In genomic region chr19:3577265-3577910, GRCm38 (mm10) we compare ENCODE assay signal across 12 mouse cellular contexts. TPM values are rescaled to one million over a fixed set of nuclear protein-coding genes. Genes with fewer than 3 reads are reported as not detected.
DNase-seq lines count a peak whose midpoint lies in the region; ATAC-seq and TF ChIP-seq lines count a peak whose summit lies in the region.
"Had no signal": no experiment of that assay in that cellular context is flagged by ENCODE, and none has a peak within 500 bp of the region (broad histone marks: within the 10 kb centered on the region; RNA-seq: fewer than 3 reads in every experiment).

No protein-coding gene starts in this region.

- 63% methylated on average over 4 of the region's 4 CpGs for WGBS in liver, embryonic 11.5 days
- whole genome bisulfite sequencing in liver, postnatal 0 days (ENCODE audit: insufficient replicate concordance) = 63% methylated on average over 4 of the region's 4 CpGs
- 60% methylated on average over 4 of the region's 4 CpGs for WGBS in intestine, embryonic 16.5 days

- H3K27me3 ChIP-seq in liver, embryonic 11.5 days (replicated peaks; ENCODE audit: control insufficient read depth, insufficient read depth, low read length) = no peaks in the 10 kb centered on the region
- no peaks in the 10 kb centered on the region for H3K27me3 ChIP-seq in liver, postnatal 0 days (ENCODE audit: insufficient read depth, low read length)
- H3K27me3 ChIP-seq in E14TG2a.4 (ENCODE audit: insufficient read depth, low read length) = no peaks in the 10 kb centered on the region
- H3K27me3 ChIP-seq in intestine, embryonic 16.5 days (replicated peaks; ENCODE audit: control insufficient read depth, insufficient read depth, low read length) = no peaks in the 10 kb centered on the region
- H3K27me3 ChIP-seq: limb, embryonic 12.5 days; stomach, embryonic 15.5 days had no signal

- H3K4me1 ChIP-seq in liver, embryonic 11.5 days (replicated peaks; ENCODE audit: control insufficient read depth, insufficient read depth, low read length) = peaks cover 29% of the 10 kb centered on the region
- peaks cover 37% of the 10 kb centered on the region for H3K4me1 ChIP-seq in liver, postnatal 0 days (ENCODE audit: insufficient read depth)
- peaks cover 58% of the 10 kb centered on the region for H3K4me1 ChIP-seq in E14TG2a.4 (replicated peaks; ENCODE audit: low read depth, low read length)
- peaks cover 31% of the 10 kb centered on the region for H3K4me1 ChIP-seq in intestine, embryonic 16.5 days (ENCODE audit: control insufficient read depth, insufficient read depth, low read length)

- H3K4me2 ChIP-seq in liver, embryonic 11.5 days = peak overlapping the region; percentile 18; the same call in 1 of the 2 replicates
- H3K4me2 ChIP-seq in liver, postnatal 0 days (ENCODE audit: low read depth, low read length) = no peak overlapping the region
- 0 out of 2 replicates have a peak overlapping the region, but pooled peaks have one; percentile 6 for H3K4me2 ChIP-seq in intestine, embryonic 16.5 days (ENCODE audit: low read depth, low read length)

- peak; percentile 90 for DNase-seq in heart, adult 11 months
- no peak for DNase-seq in heart, postnatal 25 days (ENCODE audit: low spot score)
- no peak for DNase-seq in liver, embryonic 11.5 days (ENCODE audit: low spot score)
- DNase-seq in liver, postnatal 0 days = no peak
- DNase-seq in spleen, postnatal 36 days (ENCODE audit: low spot score in 2 of 2) = no peak
- DNase-seq in ovary, postnatal 10 days (ENCODE audit: low spot score) = no peak
- DNase-seq: thymus, postnatal 4 days had no signal

- intact Hi-C loops in heart, postnatal 25 days (cut with DNase I) = no loop called here

- TF ChIP-seq EP300 in liver, postnatal 0 days (IDR thresholded peaks at IDR 0.05; ENCODE audit: low read depth) = no peak

- H3K36me3 ChIP-seq in liver, embryonic 11.5 days (ENCODE audit: control insufficient read depth, insufficient read depth, low read length) = no peaks in the 10 kb centered on the region
- no peaks in the 10 kb centered on the region for H3K36me3 ChIP-seq in liver, postnatal 0 days (replicated peaks; ENCODE audit: insufficient read depth, low read length)
- 0 out of 2 replicates have a peak, but pooled peaks cover 5% of the 10 kb centered on the region for H3K36me3 ChIP-seq in E14TG2a.4 (ENCODE audit: insufficient read depth, low read length)
- H3K36me3 ChIP-seq in intestine, embryonic 16.5 days (ENCODE audit: control insufficient read depth, insufficient read depth, low read length) = no peaks in the 10 kb centered on the region
- H3K36me3 ChIP-seq: limb, embryonic 12.5 days; stomach, embryonic 15.5 days had no signal

- peak overlapping the region; percentile 10; the same call in 1 of the 2 replicates for H3K9ac ChIP-seq in liver, embryonic 11.5 days (ENCODE audit: low read depth, low read length)
- H3K9ac ChIP-seq in liver, postnatal 0 days (replicated peaks) = no peak overlapping the region
- H3K9ac ChIP-seq in intestine, embryonic 16.5 days (ENCODE audit: low read depth, low read length) = no peak overlapping the region
- H3K9ac ChIP-seq: limb, embryonic 12.5 days; stomach, embryonic 15.5 days had no signal

- ATAC-seq in liver, embryonic 11.5 days (replicated peaks; ENCODE audit: low FRiP score) = no peak
- no peak for ATAC-seq in liver, postnatal 0 days
- ATAC-seq in intestine, embryonic 16.5 days = no peak
- ATAC-seq: forebrain, embryonic 16.5 days had no signal

- no peak for TF ChIP-seq CTCF in liver, postnatal 0 days (IDR thresholded peaks at IDR 0.05; ENCODE audit: low read depth)
- TF ChIP-seq CTCF in E14TG2a.4 (conservative IDR thresholded peaks at IDR 0.05; ENCODE audit: low read length) = no peak

- H3K9me3 ChIP-seq in liver, embryonic 11.5 days (ENCODE audit: control insufficient read depth, low read length) = no peaks in the 10 kb centered on the region
- no peaks in the 10 kb centered on the region for H3K9me3 ChIP-seq in liver, postnatal 0 days (ENCODE audit: low read length)
- H3K9me3 ChIP-seq in E14TG2a.4 (ENCODE audit: low read length) = peaks cover 6% of the 10 kb centered on the region
- no peaks in the 10 kb centered on the region for H3K9me3 ChIP-seq in intestine, embryonic 16.5 days (ENCODE audit: control insufficient read depth, low read length)
- H3K9me3 ChIP-seq: limb, embryonic 12.5 days; stomach, embryonic 15.5 days had no signal

- peak overlapping the region; percentile 35; the same call in 1 of the 2 replicates for H3K27ac ChIP-seq in liver, embryonic 11.5 days (ENCODE audit: low read depth, low read length)
- H3K27ac ChIP-seq in liver, postnatal 0 days (ENCODE audit: low read depth) = no peak overlapping the region
- peak overlapping the region; percentile 74 for H3K27ac ChIP-seq in intestine, embryonic 16.5 days (ENCODE audit: low read length)

- H3K4me3 ChIP-seq in liver, embryonic 11.5 days (ENCODE audit: low read depth, low read length) = peak overlapping the region; percentile 80; the same call in 1 of the 2 replicates
- H3K4me3 ChIP-seq in liver, postnatal 0 days (ENCODE audit: low read depth, low read length) = no peak overlapping the region
- H3K4me3 ChIP-seq in E14TG2a.4 (replicated peaks; ENCODE audit: low read length) = peak overlapping the region; percentile 97
- H3K4me3 ChIP-seq in intestine, embryonic 16.5 days (ENCODE audit: low read length) = no peak overlapping the region

RNA-seq across cellular contexts. Expression of gene Ppp6r3, which starts 1.8 kb away (rescaled TPM):
- 10 to 100 TPM; 68.8 to 83.0 TPM for total RNA-seq in heart, postnatal 25 days (2021)
- 53.9 and 58.9 TPM in 2 replicates for polyA plus RNA-seq in liver, embryonic 11.5 days (2014; fragmentation: Nextera tagmentation; extraction: Ambion mirVana)
- 14.5 and 16.4 TPM in 2 replicates for polyA plus RNA-seq in liver, postnatal 0 days (2015; fragmentation: Nextera tagmentation; extraction: Ambion mirVana)
- 43.1 and 45.1 TPM in 2 replicates for polyA plus RNA-seq in intestine, embryonic 16.5 days (2015; fragmentation: Nextera tagmentation; extraction: Ambion mirVana)

Comparison
In these comparisons a context has a peak if more than half of its experiments do, and no peak if none do; other contexts are left out.
1. H3K4me3 ChIP-seq: peak in liver, embryonic 11.5 days (single experiment) and E14TG2a.4 (single experiment); none in liver, postnatal 0 days (single experiment) and intestine, embryonic 16.5 days (single experiment).